Mouse (Mus musculus): ENCODE data around the gene Cdhr2. TPM values are rescaled to one million over a fixed set of nuclear protein-coding genes. Genes with fewer than 3 reads are reported as not detected.

Cdhr2 gene
- polyA plus RNA-seq, 1 experiment from 2014 or later, result 9.9 TPM

- Histone ChIP-seq H3K4me2 (no peak overlapping the region), H3K9me3 (replicated peaks) (no peaks in the 10 kb centered on the region), H3K4me1 (peaks cover 21% of the 10 kb centered on the region), H3K36me3 (no peaks in the 10 kb centered on the region), H3K9ac (no peak overlapping the region), H3K27ac (no peak overlapping the region), H3K27me3 (replicated peaks) (peaks cover 95% of the 10 kb centered on the region), H3K4me3 (no peak overlapping the region)
- 34% methylated on average over 12 of the region's 12 CpGs for WGBS (ENCODE audit: insufficient replicate concordance)
- ATAC-seq, result no peak
Measured at GRCm38 (mm10) chr13:54754169-54755080, 53.2 kb downstream of the Cdhr2 start.

GRCm38 (mm10) chr13:54755201-54755830 is 54.1 kb downstream of the Cdhr2 start:
- 15% methylated on average over 9 of the region's 9 CpGs for WGBS (ENCODE audit: insufficient replicate concordance)
- H3K27me3 ChIP-seq (replicated peaks), result peaks cover 95% of the 10 kb centered on the region
- ATAC-seq, result no peak
- no peak overlapping the region for H3K9ac ChIP-seq
- no peak overlapping the region for H3K27ac ChIP-seq
- peaks cover 13% of the 10 kb centered on the region for H3K4me1 ChIP-seq
- H3K4me2 ChIP-seq, result no peak overlapping the region
- H3K36me3 ChIP-seq, result no peaks in the 10 kb centered on the region
- no peaks in the 10 kb centered on the region for H3K9me3 ChIP-seq (replicated peaks)
- no peak overlapping the region for H3K4me3 ChIP-seq

GRCm38 (mm10) chr13:54756156-54756712 is 55.0 kb downstream of the Cdhr2 start:
- peaks cover 13% of the 10 kb centered on the region for H3K4me1 ChIP-seq
- H3K4me2 ChIP-seq, result no peak overlapping the region
- no peaks in the 10 kb centered on the region for H3K36me3 ChIP-seq
- H3K9me3 ChIP-seq (replicated peaks), result no peaks in the 10 kb centered on the region
- H3K9ac ChIP-seq, result no peak overlapping the region
- no peak overlapping the region for H3K27ac ChIP-seq
- no peak overlapping the region for H3K4me3 ChIP-seq
- peaks cover 95% of the 10 kb centered on the region for H3K27me3 ChIP-seq (replicated peaks)
- no peak for ATAC-seq
- WGBS (ENCODE audit: insufficient replicate concordance), result 63% methylated on average over 8 of the region's 8 CpGs

DNA sequence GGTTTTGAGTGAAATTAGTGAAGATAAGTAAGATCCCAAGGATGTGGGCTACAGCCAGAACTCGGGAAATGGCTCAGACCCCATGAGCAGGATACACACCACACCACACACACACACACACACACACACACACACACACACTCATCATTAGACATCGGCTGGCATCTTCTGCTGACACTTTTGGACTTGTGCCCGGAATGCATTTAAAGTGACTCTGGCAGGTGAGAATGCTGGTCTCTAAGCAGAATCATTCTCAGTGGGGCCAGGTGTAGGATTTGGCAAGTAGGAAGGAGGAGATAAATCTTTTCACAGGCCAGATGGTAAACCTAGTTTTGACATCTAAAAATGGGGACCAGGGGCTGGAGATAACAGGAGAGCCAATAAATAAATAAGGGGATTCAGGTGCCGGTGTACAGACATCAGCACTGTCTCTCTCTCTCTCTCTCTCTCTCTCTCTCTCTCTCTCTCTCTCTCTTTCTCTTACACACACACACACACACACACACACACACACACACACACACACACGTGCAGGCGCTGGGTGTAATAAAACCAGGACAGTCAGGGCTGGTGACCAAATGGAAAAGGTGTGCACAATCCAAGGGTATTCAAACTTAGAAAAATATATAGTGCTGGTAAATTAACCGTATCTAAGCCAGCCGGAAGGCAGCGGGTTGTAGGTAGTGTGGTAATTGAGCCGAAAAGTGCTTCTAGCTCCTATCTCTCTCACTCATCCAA is 56.0 kb downstream of the Cdhr2 start:
- H3K36me3 ChIP-seq, result no peaks in the 10 kb centered on the region
- H3K9me3 ChIP-seq (replicated peaks), result no peaks in the 10 kb centered on the region
- H3K27ac ChIP-seq, result no peak overlapping the region
- ATAC-seq, result no peak
- H3K4me2 ChIP-seq, result peak overlapping the region; percentile 54
- peaks cover 13% of the 10 kb centered on the region for H3K4me1 ChIP-seq
- WGBS (ENCODE audit: insufficient replicate concordance), result 47% methylated on average over 10 of the region's 10 CpGs
- no peak overlapping the region for H3K9ac ChIP-seq
- H3K4me3 ChIP-seq, result no peak overlapping the region
- H3K27me3 ChIP-seq (replicated peaks), result peaks cover 94% of the 10 kb centered on the region

- Histone ChIP-seq H3K27me3 (replicated peaks) (peaks cover 95% of the 10 kb centered on the region), H3K9me3 (replicated peaks) (no peaks in the 10 kb centered on the region), H3K4me1 (peaks cover 13% of the 10 kb centered on the region), H3K4me2 (peak overlapping the region; percentile 54), H3K27ac (no peak overlapping the region), H3K36me3 (no peaks in the 10 kb centered on the region), H3K4me3 (peak overlapping the region; percentile 45), H3K9ac (no peak overlapping the region)
- ATAC-seq, result peak; percentile 61
- under 1% methylated on average over 43 of the region's 43 CpGs for WGBS (ENCODE audit: insufficient replicate concordance)
Measured at GRCm38 (mm10) chr13:54758045-54758755, 56.9 kb downstream of the Cdhr2 start.

DNA sequence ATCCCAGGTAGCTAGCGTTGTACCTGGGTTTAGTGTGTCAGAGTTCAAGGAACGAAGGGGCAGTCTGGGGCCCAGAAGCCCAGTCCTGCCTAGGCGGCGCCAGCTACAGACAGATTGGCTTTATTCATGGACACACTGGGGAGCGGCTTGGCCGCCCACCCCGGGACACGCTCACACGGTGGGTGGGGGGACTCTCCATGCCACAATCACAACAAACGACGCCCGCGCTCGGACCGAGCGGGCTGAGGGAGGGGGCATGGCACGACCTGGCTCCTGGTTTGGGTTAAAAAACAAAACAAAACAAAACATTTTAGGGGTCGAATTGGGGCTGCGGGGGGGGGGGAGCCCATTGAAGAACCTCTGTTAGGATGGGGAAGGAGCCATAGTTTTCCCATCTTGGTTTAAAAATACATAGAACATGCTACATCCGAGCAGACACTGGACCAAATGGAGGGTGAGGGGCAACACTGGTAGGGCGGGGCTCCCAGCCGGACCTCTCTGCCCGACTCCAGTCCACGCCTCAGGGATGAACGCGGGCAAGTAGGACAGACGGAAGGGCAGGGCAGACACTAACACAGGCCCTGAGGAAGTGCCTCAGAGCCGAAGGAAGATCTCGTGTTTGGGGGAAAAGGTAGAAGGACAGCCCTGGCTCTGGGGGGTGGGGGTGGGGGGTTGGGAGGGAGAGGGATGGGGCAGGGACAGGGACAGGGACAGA is 57.7 kb downstream of the Cdhr2 start:
- Histone ChIP-seq H3K9ac (no peak overlapping the region), H3K4me2 (peak overlapping the region; percentile 54), H3K4me1 (peaks cover 13% of the 10 kb centered on the region), H3K9me3 (replicated peaks) (no peaks in the 10 kb centered on the region), H3K4me3 (no peak overlapping the region), H3K36me3 (no peaks in the 10 kb centered on the region), H3K27ac (no peak overlapping the region), H3K27me3 (replicated peaks) (peaks cover 97% of the 10 kb centered on the region)
- WGBS (ENCODE audit: insufficient replicate concordance), result 6% methylated on average over 29 of the region's 29 CpGs
- ATAC-seq, result no peak

DNA sequence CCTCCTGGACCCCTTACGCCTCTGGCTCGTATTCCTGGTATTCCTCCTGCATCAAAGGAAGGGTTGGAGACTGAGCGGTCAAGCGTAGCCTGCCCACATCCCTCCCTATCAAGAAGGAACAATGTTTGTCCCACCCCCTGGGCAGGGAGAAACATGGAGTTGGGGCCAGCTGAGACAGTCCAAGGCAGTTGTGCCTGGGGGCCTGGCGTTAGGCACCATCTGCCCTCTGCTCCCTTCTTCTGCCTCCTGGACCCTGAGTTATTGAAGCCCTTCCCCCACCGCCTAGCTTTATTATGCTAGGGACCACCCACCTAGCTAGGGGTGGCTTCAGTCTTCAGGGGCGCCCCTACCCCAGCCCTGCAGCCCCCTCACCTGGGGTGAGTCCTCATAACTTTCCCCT is 58.2 kb downstream of the Cdhr2 start:
- 25% methylated on average over 7 of the region's 7 CpGs for WGBS (ENCODE audit: insufficient replicate concordance)
- no peaks in the 10 kb centered on the region for H3K9me3 ChIP-seq (replicated peaks)
- peaks cover 97% of the 10 kb centered on the region for H3K27me3 ChIP-seq (replicated peaks)
- H3K4me3 ChIP-seq, result no peak overlapping the region
- H3K4me2 ChIP-seq, result no peak overlapping the region
- no peaks in the 10 kb centered on the region for H3K36me3 ChIP-seq
- H3K27ac ChIP-seq, result no peak overlapping the region
- H3K4me1 ChIP-seq, result peaks cover 13% of the 10 kb centered on the region
- no peak overlapping the region for H3K9ac ChIP-seq
- ATAC-seq, result no peak

GRCm38 (mm10) chr13:54760164-54760795 is 59.0 kb downstream of the Cdhr2 start:
- 55% methylated on average over 8 of the region's 8 CpGs for WGBS (ENCODE audit: insufficient replicate concordance)
- H3K4me1 ChIP-seq, result peaks cover 13% of the 10 kb centered on the region
- H3K4me3 ChIP-seq, result no peak overlapping the region
- no peak overlapping the region for H3K4me2 ChIP-seq
- no peak for ATAC-seq
- peaks cover 98% of the 10 kb centered on the region for H3K27me3 ChIP-seq (replicated peaks)
- H3K9ac ChIP-seq, result no peak overlapping the region
- H3K27ac ChIP-seq, result no peak overlapping the region
- H3K9me3 ChIP-seq (replicated peaks), result no peaks in the 10 kb centered on the region
- H3K36me3 ChIP-seq, result no peaks in the 10 kb centered on the region

DNA sequence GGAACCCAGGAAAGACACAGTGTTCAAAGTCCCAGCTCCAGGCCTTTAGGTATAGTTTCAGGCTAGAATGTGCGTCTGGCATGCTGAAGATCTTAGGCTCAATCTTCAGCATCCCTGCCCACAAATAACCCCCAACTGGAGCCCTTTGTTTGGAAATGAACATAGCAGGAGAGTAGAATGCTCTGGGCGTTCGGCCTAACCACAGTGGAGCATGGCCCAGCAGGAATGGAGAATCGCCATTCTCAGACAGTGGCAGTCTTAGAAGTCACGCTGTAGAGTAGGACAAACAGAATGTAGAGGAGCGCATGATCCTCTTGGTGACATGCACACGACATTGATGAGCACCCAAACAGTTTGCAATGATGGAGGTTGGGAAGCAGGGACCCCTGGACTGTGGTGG is 59.6 kb downstream of the Cdhr2 start:
- H3K27me3 ChIP-seq (replicated peaks), result peaks cover 98% of the 10 kb centered on the region
- no peaks in the 10 kb centered on the region for H3K9me3 ChIP-seq (replicated peaks)
- no peak for ATAC-seq
- no peak overlapping the region for H3K4me3 ChIP-seq
- 61% methylated on average over 7 of the region's 7 CpGs for WGBS (ENCODE audit: insufficient replicate concordance)
- no peak overlapping the region for H3K27ac ChIP-seq
- no peaks in the 10 kb centered on the region for H3K36me3 ChIP-seq
- peaks cover 17% of the 10 kb centered on the region for H3K4me1 ChIP-seq
- no peak overlapping the region for H3K4me2 ChIP-seq
- H3K9ac ChIP-seq, result no peak overlapping the region

GRCm38 (mm10) chr13:54765281-54766191 is 64.3 kb downstream of the Cdhr2 start:
- Histone ChIP-seq H3K27me3 (replicated peaks) (peaks cover 71% of the 10 kb centered on the region), H3K4me3 (peak overlapping the region; percentile 20), H3K9ac (no peak overlapping the region)

More at GRCm38 (mm10) chr13:54765281-54766191, 64.3 kb downstream of the Cdhr2 start:
- Histone ChIP-seq H3K4me2 (peak overlapping the region; percentile 47), H3K27ac (no peak overlapping the region), H3K9me3 (replicated peaks) (0 out of 2 replicates have a peak, but pooled peaks cover 1% of the 10 kb centered on the region), H3K36me3 (no peaks in the 10 kb centered on the region), H3K4me1 (peaks cover 10% of the 10 kb centered on the region; the same call in 1 of the 2 replicates)
- 6% methylated on average over 44 of the region's 44 CpGs for WGBS (ENCODE audit: insufficient replicate concordance)
- ATAC-seq, result no peak

All from liver, embryonic 12.5 days (tissue).